Mouse (Mus musculus) CH12.LX (cell line): Measurements from ENCODE around the gene Scand1. TPM values are rescaled to one million over a fixed set of nuclear protein-coding genes. Genes with fewer than 3 reads are reported as not detected.

Experiments used
- DNase-seq: peaks from one replicate; pipeline ENCODE4 v3.0.0-alpha.2; 2013; ENCODE audit errors: extremely low read depth
- H3K27ac ChIP-seq: 2 replicates; pipeline ENCODE4 v1.5.1; 2012; ENCODE audit warnings: low read depth, mild to moderate bottlenecking, control low read depth, moderate library complexity; ENCODE audit not compliant: insufficient read depth
- H3K27me3 ChIP-seq: replicated peaks from 2 replicates; pipeline ENCODE3; 2012; ENCODE audit warnings: inconsistent platforms
- H3K36me3 ChIP-seq, 2 experiments: replicated peaks in 1 of 2; 2 replicates each; pipeline versions ENCODE3 to v1.6.1; 2012; ENCODE audit warnings: inconsistent platforms in 1 of 2, low read length in 1 of 2, mild to moderate bottlenecking in 1 of 2, mixed read lengths in 1 of 2, moderate library complexity in 1 of 2; ENCODE audit not compliant: control insufficient read depth in 1 of 2, insufficient read depth in 1 of 2
- H3K4me1 ChIP-seq, 2 experiments: 2 replicates each; pipeline ENCODE4 v1.6.1; 2012; ENCODE audit warnings: inconsistent platforms in 1 of 2, moderate library complexity in 1 of 2; ENCODE audit not compliant: insufficient read depth in 2 of 2, control insufficient read depth in 1 of 2
- H3K4me2 ChIP-seq: 2 replicates; pipeline ENCODE4 v1.6.1; 2012; ENCODE audit warnings: low read depth, mild to moderate bottlenecking, control low read depth; ENCODE audit not compliant: poor library complexity, insufficient read depth, severe bottlenecking
- H3K4me3 ChIP-seq, 3 experiments: fragments of 150-350 bp in 1 of 3; sonication (generic) in 1 of 3; replicated peaks in 1 of 3; 2 replicates each; pipeline versions ENCODE3 to v1.5.1; 2011 to 2012; ENCODE audit warnings: low read depth in 2 of 3, low read length in 2 of 3, mild to moderate bottlenecking in 2 of 3, moderate library complexity in 2 of 3, control low read depth in 1 of 3, improper control_type of control experiment in 1 of 3, inconsistent platforms in 1 of 3, mixed read lengths in 1 of 3; ENCODE audit not compliant: poor library complexity in 1 of 3
- H3K79me2 ChIP-seq: replicated peaks from 2 replicates; pipeline ENCODE4 v1.6.1; 2012; ENCODE audit warnings: mild to moderate bottlenecking, moderate library complexity; ENCODE audit not compliant: control insufficient read depth, poor library complexity, insufficient read depth, severe bottlenecking; ENCODE audit errors: extremely low read depth
- H3K9ac ChIP-seq: 2 replicates; pipeline ENCODE4 v1.6.1; 2012; ENCODE audit warnings: low read depth, mild to moderate bottlenecking, control low read depth, moderate library complexity; ENCODE audit not compliant: insufficient read depth
- H3K9me3 ChIP-seq: replicated peaks from 2 replicates; pipeline ENCODE3; 2012; ENCODE audit warnings: low read length, inconsistent platforms, mixed read lengths
- BHLHE40 ChIP-seq: IDR thresholded peaks from 2 replicates; pipeline ENCODE4 v1.6.1; 2011; ENCODE audit warnings: mild to moderate bottlenecking, low read depth, low read length, improper control_type of control experiment
- CHD2 ChIP-seq: IDR thresholded peaks from 2 replicates; pipeline ENCODE4 v1.6.1; 2011; ENCODE audit warnings: low read length, improper control_type of control experiment
- CTCF ChIP-seq, 2 experiments: IDR thresholded peaks in 1 of 2; conservative IDR thresholded peaks in 1 of 2; 2 replicates each; pipeline ENCODE4 v1.5.1; 2011 to 2012; ENCODE audit warnings: low read depth in 2 of 2, low read length in 2 of 2, improper control_type of control experiment in 1 of 2, inconsistent platforms in 1 of 2, mild to moderate bottlenecking in 1 of 2, moderate library complexity in 1 of 2
- E2F4 ChIP-seq: IDR thresholded peaks from 2 replicates; pipeline ENCODE4 v1.6.1; 2011; ENCODE audit warnings: low read depth, low read length, improper control_type of control experiment; ENCODE audit not compliant: insufficient replicate concordance
- ETS1 ChIP-seq: conservative IDR thresholded peaks from 2 replicates; pipeline ENCODE4 v1.6.1; 2012; ENCODE audit warnings: low read depth, mild to moderate bottlenecking, inconsistent platforms, low read length, improper control_type of control experiment, moderate library complexity
- HCFC1 ChIP-seq: IDR thresholded peaks from 2 replicates; pipeline ENCODE4 v1.6.1; 2012; ENCODE audit warnings: low read depth, mild to moderate bottlenecking, inconsistent platforms, low read length, improper control_type of control experiment
- MAFK ChIP-seq: IDR thresholded peaks from 2 replicates; pipeline ENCODE4 v1.6.1; 2011; ENCODE audit warnings: low read length, improper control_type of control experiment; ENCODE audit not compliant: insufficient replicate concordance
- MAX ChIP-seq: IDR thresholded peaks from 2 replicates; pipeline ENCODE4 v1.6.1; 2011; ENCODE audit warnings: low read length, improper control_type of control experiment
- MEF2A ChIP-seq: IDR thresholded peaks from 2 replicates; pipeline ENCODE4 v1.6.1; 2014; ENCODE audit warnings: low read depth, mild to moderate bottlenecking, inconsistent platforms, low read length, improper control_type of control experiment, borderline replicate concordance
- MXI1 ChIP-seq: IDR thresholded peaks from 2 replicates; pipeline ENCODE4 v1.6.1; 2011; ENCODE audit warnings: mild to moderate bottlenecking, low read depth, low read length, improper control_type of control experiment
- MYC ChIP-seq: IDR thresholded peaks from 2 replicates; pipeline ENCODE4 v1.6.1; 2011; ENCODE audit warnings: low read depth, mild to moderate bottlenecking, improper control_type of control experiment, low read length
- NRF1 ChIP-seq: IDR thresholded peaks from 2 replicates; pipeline ENCODE4 v1.6.1; 2014; ENCODE audit warnings: low read depth, mild to moderate bottlenecking, inconsistent platforms, low read length, improper control_type of control experiment, moderate library complexity
- POLR2A ChIP-seq: IDR thresholded peaks from 2 replicates; pipeline ENCODE4 v1.6.1; 2011; ENCODE audit warnings: low read depth, mild to moderate bottlenecking, improper control_type of control experiment, low read length
- RAD21 ChIP-seq: IDR thresholded peaks from 2 replicates; pipeline ENCODE4 v1.6.1; 2011; ENCODE audit warnings: low read depth, mild to moderate bottlenecking, low read length, improper control_type of control experiment, moderate library complexity
- RCOR1 ChIP-seq: conservative IDR thresholded peaks from 2 replicates; pipeline ENCODE4 v1.6.1; 2012; ENCODE audit warnings: low read depth, mild to moderate bottlenecking, inconsistent platforms, low read length, improper control_type of control experiment
- TCF12 ChIP-seq: IDR thresholded peaks from 2 replicates; pipeline ENCODE4 v1.6.1; 2014; ENCODE audit warnings: low read depth, mild to moderate bottlenecking, inconsistent platforms, low read length, improper control_type of control experiment
- UBTF ChIP-seq: IDR thresholded peaks from 2 replicates; pipeline ENCODE4 v1.6.1; 2012; ENCODE audit warnings: low read depth, mild to moderate bottlenecking, inconsistent platforms, low read length, improper control_type of control experiment, moderate library complexity
- USF2 ChIP-seq: conservative IDR thresholded peaks from 2 replicates; pipeline ENCODE4 v1.6.1; 2011; ENCODE audit warnings: low read depth, low read length, improper control_type of control experiment
- ZC3H11A ChIP-seq: IDR thresholded peaks from 2 replicates; pipeline ENCODE4 v1.6.1; 2012; ENCODE audit warnings: low read depth, mild to moderate bottlenecking, inconsistent platforms, low read length, improper control_type of control experiment
- ZMIZ1 ChIP-seq: IDR thresholded peaks from 2 replicates; pipeline ENCODE4 v1.6.1; 2012; ENCODE audit warnings: low read depth, mild to moderate bottlenecking, inconsistent platforms, low read length, improper control_type of control experiment
- dilution Hi-C: fragments of 300-500 bp; cut with MboI; formaldehyde crosslinking; loops from 2 replicates; pipeline ENCODE4 v1.14.3; 2020; ENCODE audit warnings: low sequenced_read_pairs; ENCODE audit not compliant: extremely low pct_unique_long_range_greater_than_20kb, extremely low pct_ligation_motif_present
- in situ Hi-C: fragments of 300-500 bp; cut with MboI; formaldehyde crosslinking; loops from 3 replicates; pipeline ENCODE4 v1.14.3; 2019; ENCODE audit warnings: low sequenced_read_pairs, low pct_ligation_motif_present, low pct_unique_long_range_greater_than_20kb, mixed read lengths
- polyA plus RNA-seq: library from polyadenylated mRNA; unstranded; fragments of >175 nt; gene quantifications from 2 replicates; pipeline ENCODE4 v1.2.1, GENCODE M21; 2012; ENCODE audit warnings: low read depth; ENCODE audit not compliant: insufficient read length
- total RNA-seq, 2 experiments: library from RNA; depleted of rRNA; stranded (reverse); fragments of 300-350 nt in 1 of 2; fragments of >200 nt in 1 of 2; gene quantifications; 2 replicates each; pipeline ENCODE4 v1.2.3; 2012 to 2014

The Scand1 gene
- total and polyA plus RNA-seq, 3 experiments: 48.5 to 86.6 (median 72.6) TPM

- dilution Hi-C loops: no loop called here
- DNase-seq: peak; percentile 52
Observed at GRCm38 (mm10) chr2:156324116-156324588, 11.6 kb upstream of the Scand1 start.

DNA sequence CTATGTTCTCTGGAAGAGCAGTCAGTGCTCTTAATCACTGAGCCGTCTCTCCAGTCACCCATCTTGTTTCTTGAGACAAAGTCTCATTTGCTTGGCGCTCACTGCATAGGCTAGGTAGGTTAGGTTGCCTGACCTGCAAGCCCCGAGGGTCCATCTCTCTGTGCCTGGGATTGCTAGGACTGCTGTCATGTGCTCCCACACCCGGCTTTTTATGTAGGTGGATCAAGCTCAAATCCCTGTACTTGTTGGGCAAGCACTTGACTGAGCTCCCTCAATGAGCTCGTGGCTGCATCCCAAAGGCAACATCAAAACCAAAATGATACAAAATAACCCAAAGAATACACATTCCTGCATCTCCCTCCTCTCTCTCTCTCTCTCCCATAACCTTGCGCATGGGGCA is 9.0 kb upstream of the Scand1 start:
- Histone ChIP-seq H3K4me3 (no peak overlapping the region), H3K36me3 (peaks cover 0 to 28% of the 10 kb centered on the region in 2 experiments), H3K4me1 (peaks cover 3 to 17% of the 10 kb centered on the region in 2 experiments; a peak in 3 of 4 replicates), H3K4me2 (no peak overlapping the region), H3K79me2 (no peaks in the 10 kb centered on the region; the same call in 1 of the 2 replicates), H3K27ac (no peak overlapping the region), H3K9ac (no peak overlapping the region), H3K9me3 (peaks cover 6% of the 10 kb centered on the region), H3K27me3 (no peaks in the 10 kb centered on the region)
- no peak for TF ChIP-seq BHLHE40
- no peak for TF ChIP-seq RCOR1
- no peak for TF ChIP-seq MYC
- no peak for TF ChIP-seq NRF1
- TF ChIP-seq MEF2A: no peak
- TF ChIP-seq RAD21: no peak
- no peak for TF ChIP-seq MXI1
- no peak for TF ChIP-seq ETS1
- TF ChIP-seq E2F4: no peak
- TF ChIP-seq MAFK: no peak
- dilution Hi-C loops: no loop called here
- in situ Hi-C loops: no loop called here
- DNase-seq: no peak

More at GRCm38 (mm10) chr2:156324116-156324588, 11.6 kb upstream of the Scand1 start:
- Histone ChIP-seq H3K4me1 (peaks cover 3 to 15% of the 10 kb centered on the region in 2 experiments; a peak in 3 of 4 replicates), H3K9me3 (peaks cover 9% of the 10 kb centered on the region), H3K36me3 (peaks cover 0 to 26% of the 10 kb centered on the region in 2 experiments), H3K9ac (no peak overlapping the region), H3K4me3 (no peak overlapping the region), H3K4me2 (peak overlapping the region; percentile 19; the same call in 1 of the 2 replicates), H3K27me3 (no peaks in the 10 kb centered on the region), H3K79me2 (no peaks in the 10 kb centered on the region; the same call in 1 of the 2 replicates), H3K27ac (no peak overlapping the region)
- in situ Hi-C loops: no loop called here
- no peak for TF ChIP-seq POLR2A
- TF ChIP-seq E2F4: no peak
- peak; percentile 65 for TF ChIP-seq CHD2

DNA sequence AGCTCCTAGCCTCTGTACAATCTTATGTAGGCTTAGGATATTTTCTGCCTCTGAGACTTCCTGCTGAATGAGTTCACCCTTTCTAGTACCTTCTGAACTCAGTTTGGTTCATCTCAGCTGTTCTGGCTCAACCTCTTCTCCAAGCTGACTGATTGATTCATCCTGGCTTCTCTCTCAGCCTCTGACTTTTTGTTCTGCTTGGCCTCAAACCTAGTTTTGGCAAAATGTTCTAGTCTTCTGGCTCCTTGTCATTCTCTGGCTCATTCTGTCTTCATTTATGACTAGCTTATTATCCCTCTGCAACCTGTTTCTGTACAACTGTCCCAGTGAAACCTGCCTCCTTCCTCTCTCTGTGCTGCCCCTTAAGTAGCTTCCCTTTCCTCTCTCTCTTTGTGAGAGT is 6.0 kb upstream of the Scand1 start:
- peaks cover 11% of the 10 kb centered on the region for H3K9me3 ChIP-seq
- in situ Hi-C loops (no loop called here), dilution Hi-C loops (no loop called here)
- H3K4me2 ChIP-seq: no peak overlapping the region
- no peak for TF ChIP-seq ZMIZ1
- no peak for TF ChIP-seq HCFC1
- TF ChIP-seq E2F4: no peak
- TF ChIP-seq BHLHE40: no peak
- TF ChIP-seq TCF12: no peak
- no peak for TF ChIP-seq ZC3H11A
- no peak for TF ChIP-seq USF2
- TF ChIP-seq UBTF: no peak
- TF ChIP-seq NRF1: no peak
- no peak for TF ChIP-seq MAX
- TF ChIP-seq CHD2: no peak
- TF ChIP-seq CTCF (conservative IDR thresholded peaks at IDR 0.05 in 1 of 2, IDR thresholded peaks at IDR 0.05 in 1 of 2; ENCODE audit: low read depth in 2 of 2, low read length in 2 of 2): no peak
- peaks cover 5 to 20% of the 10 kb centered on the region in 2 experiments; a peak in 3 of 4 replicates for H3K4me1 ChIP-seq
- no peaks in the 10 kb centered on the region for H3K27me3 ChIP-seq
- H3K79me2 ChIP-seq: peaks cover 3% of the 10 kb centered on the region; the same call in 1 of the 2 replicates
- no peak overlapping the region for H3K4me3 ChIP-seq
- H3K27ac ChIP-seq: no peak overlapping the region
- no peak overlapping the region for H3K9ac ChIP-seq
- H3K36me3 ChIP-seq: peaks cover 0 to 52% of the 10 kb centered on the region in 2 experiments
- no peak for DNase-seq
